Mouse (Mus musculus): Measurements from ENCODE around the gene Lrrn2. TPM values are rescaled to one million over a fixed set of nuclear protein-coding genes. Genes with fewer than 3 reads are reported as not detected.

The Lrrn2 gene
- total and polyA plus RNA-seq, 2 experiments from 2014 or later = 48.9 to 76.6 TPM

DNA sequence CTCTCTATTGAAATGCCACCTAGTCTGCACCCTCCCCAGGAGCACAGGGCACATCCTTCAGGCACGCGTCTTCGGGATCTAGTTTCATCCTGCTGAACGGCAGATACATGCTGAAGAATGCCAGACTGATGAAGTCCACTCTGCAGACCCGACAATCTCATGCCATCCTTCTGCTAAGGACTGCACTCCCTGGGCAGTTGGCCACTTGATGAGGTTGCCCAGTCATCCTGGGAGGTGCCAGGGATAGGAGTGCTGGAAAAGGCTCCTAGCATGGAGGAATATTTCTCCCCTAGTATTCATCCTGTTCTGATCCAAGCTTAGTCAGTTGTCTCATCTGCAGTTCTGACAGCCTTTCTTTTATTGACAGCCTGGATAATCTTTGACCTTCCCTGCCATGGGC, 20.9 kb downstream of the Lrrn2 start:
- H3K36me3 ChIP-seq (ENCODE audit: insufficient read depth, low read length) = 0 out of 2 replicates have a peak, but pooled peaks cover 5% of the 10 kb centered on the region
- no peak for ATAC-seq (ENCODE audit: low FRiP score)
- WGBS = 74% methylated on average over 5 of the region's 5 CpGs

DNA sequence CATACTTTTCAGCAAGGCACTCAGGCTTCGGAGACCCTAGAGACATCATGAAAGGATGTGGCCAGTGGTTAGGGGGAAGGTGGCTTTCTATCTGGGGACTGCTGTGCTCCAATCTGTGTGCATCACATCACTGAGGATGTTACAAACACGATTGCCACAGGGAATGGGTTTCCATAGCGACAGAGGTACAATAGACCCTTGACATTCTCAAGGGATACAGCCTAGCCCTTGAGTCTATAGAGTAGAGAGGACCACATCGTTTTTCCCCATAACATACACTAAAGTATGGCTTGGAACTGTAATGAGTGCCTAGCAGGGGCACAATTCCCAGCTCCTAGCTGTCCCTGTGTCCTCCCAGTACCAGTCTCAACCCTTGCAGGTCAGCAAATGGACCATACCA, 23.4 kb downstream of the Lrrn2 start:
- WGBS = 40% methylated on average over 4 of the region's 4 CpGs
- H3K9me3 ChIP-seq (ENCODE audit: low read length) = no peaks in the 10 kb centered on the region
- H3K4me1 ChIP-seq (ENCODE audit: insufficient read depth, low read length) = peaks cover 8% of the 10 kb centered on the region; the same call in 1 of the 2 replicates
- ATAC-seq (ENCODE audit: low FRiP score) (no peak), DNase-seq (ENCODE audit: low spot score) (no peak)
- no peak for TF ChIP-seq CTCF (IDR thresholded peaks at IDR 0.05)
- no peaks in the 10 kb centered on the region for H3K36me3 ChIP-seq (ENCODE audit: insufficient read depth, low read length)
- no peak overlapping the region for H3K9ac ChIP-seq (replicated peaks; ENCODE audit: low read length, poor library complexity, severe bottlenecking)
- no peak overlapping the region for H3K4me3 ChIP-seq (ENCODE audit: low read depth, low read length)
- no peaks in the 10 kb centered on the region for H3K27me3 ChIP-seq (ENCODE audit: insufficient read depth, low read length)
- no peak overlapping the region for H3K4me2 ChIP-seq (ENCODE audit: low read depth, low read length, poor library complexity, severe bottlenecking)
- H3K27ac ChIP-seq (ENCODE audit: low read depth, low read length) = no peak overlapping the region

More for the DNA sequence above, 20.9 kb downstream of the Lrrn2 start:
- DNase-seq (ENCODE audit: low spot score) = no peak
- Histone ChIP-seq H3K9ac (replicated peaks; ENCODE audit: low read length, poor library complexity, severe bottlenecking) (no peak overlapping the region), H3K9me3 (ENCODE audit: low read length) (no peaks in the 10 kb centered on the region), H3K4me1 (ENCODE audit: insufficient read depth, low read length) (peaks cover 8% of the 10 kb centered on the region; the same call in 1 of the 2 replicates), H3K27ac (ENCODE audit: low read depth, low read length) (no peak overlapping the region), H3K27me3 (ENCODE audit: insufficient read depth, low read length) (no peaks in the 10 kb centered on the region), H3K4me3 (ENCODE audit: low read depth, low read length) (no peak overlapping the region), H3K4me2 (ENCODE audit: low read depth, low read length, poor library complexity, severe bottlenecking) (no peak overlapping the region)
- no peak for TF ChIP-seq CTCF (IDR thresholded peaks at IDR 0.05)

DNA sequence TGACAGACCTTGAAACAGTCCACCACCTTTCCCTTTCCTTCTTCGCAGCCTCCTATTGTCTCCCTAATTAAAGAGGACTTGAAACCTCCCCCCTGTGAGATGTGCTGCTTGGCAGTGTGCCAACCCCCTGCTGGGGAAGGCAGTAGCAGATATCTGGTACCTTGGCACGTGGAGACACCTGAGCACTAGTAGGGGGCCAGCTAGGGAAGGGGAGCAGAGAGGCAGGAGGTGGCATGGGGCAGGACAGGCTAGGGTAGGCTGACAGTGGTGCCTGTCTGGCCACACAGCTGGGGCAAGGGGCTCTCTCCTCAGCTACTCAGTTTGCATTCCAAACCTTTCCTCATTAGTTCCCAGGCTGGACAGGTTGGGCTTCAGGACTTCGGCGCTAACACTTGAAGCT, 29.0 kb downstream of the Lrrn2 start:
- WGBS = 68% methylated on average over 4 of the region's 4 CpGs
- no peak; the same call in 1 of the 2 replicates for ATAC-seq (ENCODE audit: low FRiP score)

DNA sequence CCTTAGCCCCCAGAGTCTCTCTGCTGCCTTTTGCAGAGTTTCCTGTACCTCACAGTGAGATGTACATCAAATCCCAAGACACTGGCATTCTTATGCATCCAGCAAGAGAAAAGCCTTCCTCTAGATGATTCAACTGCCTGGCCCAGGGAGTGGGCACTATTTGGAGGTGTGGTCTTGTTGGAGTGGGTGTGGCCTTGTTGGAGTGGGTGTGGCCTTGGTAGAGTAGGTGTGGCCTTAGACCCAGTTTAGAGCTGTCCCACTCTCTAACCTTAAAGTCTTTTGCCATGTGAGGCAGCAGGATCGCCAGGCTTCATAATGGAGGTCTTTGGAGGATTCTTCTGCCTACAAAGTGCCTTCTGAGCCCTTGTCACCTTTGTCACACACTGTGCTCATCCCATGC, 29.9 kb downstream of the Lrrn2 start:
- ATAC-seq (ENCODE audit: low FRiP score) = no peak; the same call in 1 of the 2 replicates
- H3K27ac ChIP-seq (ENCODE audit: low read depth, low read length) = no peak overlapping the region
- 71% methylated on average over 1 of the region's 1 CpGs for WGBS

More for the DNA sequence above, 29.0 kb downstream of the Lrrn2 start:
- H3K27ac ChIP-seq (ENCODE audit: low read depth, low read length) = no peak overlapping the region
- H3K27me3 ChIP-seq (ENCODE audit: insufficient read depth, low read length) = no peaks in the 10 kb centered on the region
- no peak overlapping the region for H3K4me3 ChIP-seq (ENCODE audit: low read depth, low read length)
- H3K4me2 ChIP-seq (ENCODE audit: low read depth, low read length, poor library complexity, severe bottlenecking) = no peak overlapping the region
- H3K9ac ChIP-seq (replicated peaks; ENCODE audit: low read length, poor library complexity, severe bottlenecking) = no peak overlapping the region
- H3K9me3 ChIP-seq (ENCODE audit: low read length) = no peaks in the 10 kb centered on the region
- DNase-seq (ENCODE audit: low spot score) = no peak
- no peak for TF ChIP-seq CTCF (IDR thresholded peaks at IDR 0.05)
- no peaks in the 10 kb centered on the region for H3K36me3 ChIP-seq (ENCODE audit: insufficient read depth, low read length)
- H3K4me1 ChIP-seq (ENCODE audit: insufficient read depth, low read length) = no peaks in the 10 kb centered on the region

DNA sequence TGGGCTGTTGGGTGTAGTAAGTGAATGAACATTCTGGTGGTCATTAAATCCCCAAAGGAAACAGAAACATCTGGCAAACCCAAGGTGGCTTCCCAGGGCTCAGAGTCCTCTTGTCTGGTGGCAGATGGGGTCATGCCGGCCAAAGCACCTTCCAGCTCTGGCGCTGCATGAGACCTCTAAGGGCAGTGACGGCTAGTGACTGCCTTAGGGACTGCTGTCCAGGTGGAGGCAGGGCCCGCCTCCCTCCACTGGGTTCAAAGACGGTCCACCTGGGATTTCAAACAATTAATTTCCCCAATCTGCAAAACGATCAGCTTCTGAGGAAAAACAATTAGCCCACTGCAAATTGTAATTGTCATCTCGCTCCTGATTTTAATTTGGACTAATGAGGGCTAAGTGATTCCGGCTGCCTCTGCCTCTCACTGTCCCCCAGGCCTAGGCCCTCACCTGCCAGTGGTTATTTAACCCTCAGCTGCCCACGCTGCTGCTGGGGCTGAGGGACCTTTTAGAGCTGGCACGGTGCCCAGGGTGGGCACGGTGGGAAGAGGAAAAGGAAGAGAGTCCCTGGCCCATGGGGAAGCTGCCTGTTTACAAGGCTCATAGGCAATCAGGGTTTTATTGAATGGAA, 30.5 kb downstream of the Lrrn2 start:
- Histone ChIP-seq H3K9ac (replicated peaks; ENCODE audit: low read length, poor library complexity, severe bottlenecking) (no peak overlapping the region), H3K27ac (ENCODE audit: low read depth, low read length) (no peak overlapping the region), H3K36me3 (ENCODE audit: insufficient read depth, low read length) (no peaks in the 10 kb centered on the region), H3K4me1 (ENCODE audit: insufficient read depth, low read length) (no peaks in the 10 kb centered on the region), H3K9me3 (ENCODE audit: low read length) (no peaks in the 10 kb centered on the region), H3K4me2 (ENCODE audit: low read depth, low read length, poor library complexity, severe bottlenecking) (no peak overlapping the region), H3K4me3 (ENCODE audit: low read depth, low read length) (no peak overlapping the region), H3K27me3 (ENCODE audit: insufficient read depth, low read length) (no peaks in the 10 kb centered on the region)
- WGBS = 46% methylated on average over 11 of the region's 11 CpGs
- no peak for DNase-seq (ENCODE audit: low spot score)
- ATAC-seq (ENCODE audit: low FRiP score) = no peak
- no peak for TF ChIP-seq CTCF (IDR thresholded peaks at IDR 0.05)

More for the DNA sequence above, 29.9 kb downstream of the Lrrn2 start:
- Histone ChIP-seq H3K27me3 (ENCODE audit: insufficient read depth, low read length) (no peaks in the 10 kb centered on the region), H3K4me1 (ENCODE audit: insufficient read depth, low read length) (no peaks in the 10 kb centered on the region), H3K4me3 (ENCODE audit: low read depth, low read length) (no peak overlapping the region), H3K4me2 (ENCODE audit: low read depth, low read length, poor library complexity, severe bottlenecking) (no peak overlapping the region), H3K9me3 (ENCODE audit: low read length) (no peaks in the 10 kb centered on the region), H3K36me3 (ENCODE audit: insufficient read depth, low read length) (no peaks in the 10 kb centered on the region), H3K9ac (replicated peaks; ENCODE audit: low read length, poor library complexity, severe bottlenecking) (no peak overlapping the region)
- no peak for DNase-seq (ENCODE audit: low spot score)
- no peak for TF ChIP-seq CTCF (IDR thresholded peaks at IDR 0.05)

DNA sequence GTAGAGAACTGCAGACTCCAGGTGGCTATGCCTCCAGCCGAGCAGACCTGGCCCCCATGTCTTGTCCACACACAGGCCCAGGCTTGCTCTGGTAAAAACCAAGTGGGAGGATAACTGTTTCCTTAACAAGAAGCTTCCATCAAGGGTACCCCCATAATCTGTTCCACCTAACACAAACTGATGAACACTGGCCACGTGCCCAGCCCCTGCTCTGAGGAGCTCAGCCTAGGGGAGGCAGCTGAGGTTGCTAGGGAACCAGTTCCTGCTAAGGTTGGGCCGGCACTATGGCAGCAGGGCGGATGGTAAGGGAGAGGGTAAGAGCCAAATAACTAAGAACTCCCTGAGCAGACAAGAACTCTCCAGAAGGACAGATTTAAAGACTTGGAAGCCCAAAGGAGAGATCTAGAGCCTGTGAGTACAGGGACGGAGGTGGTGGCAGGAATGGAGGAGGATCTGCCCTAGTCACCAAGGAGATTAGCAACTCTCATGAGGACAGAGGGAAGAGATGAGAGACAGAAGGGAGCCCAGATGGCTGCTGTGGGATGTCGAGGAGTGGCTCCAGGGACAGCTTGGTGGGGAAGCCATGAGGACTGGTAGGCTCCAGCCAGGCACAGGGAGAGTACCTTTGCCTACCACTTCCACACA, 35.9 kb downstream of the Lrrn2 start:
- no peak for TF ChIP-seq CTCF (IDR thresholded peaks at IDR 0.05)
- Histone ChIP-seq H3K9me3 (ENCODE audit: low read length) (no peaks in the 10 kb centered on the region), H3K4me2 (ENCODE audit: low read depth, low read length, poor library complexity, severe bottlenecking) (no peak overlapping the region), H3K4me1 (ENCODE audit: insufficient read depth, low read length) (peaks cover 18% of the 10 kb centered on the region; the same call in 1 of the 2 replicates), H3K36me3 (ENCODE audit: insufficient read depth, low read length) (no peaks in the 10 kb centered on the region), H3K27me3 (ENCODE audit: insufficient read depth, low read length) (no peaks in the 10 kb centered on the region), H3K27ac (ENCODE audit: low read depth, low read length) (no peak overlapping the region), H3K4me3 (ENCODE audit: low read depth, low read length) (no peak overlapping the region), H3K9ac (replicated peaks; ENCODE audit: low read length, poor library complexity, severe bottlenecking) (no peak overlapping the region)
- 36% methylated on average over 6 of the region's 6 CpGs for WGBS
- DNase-seq (ENCODE audit: low spot score) (peak; percentile 72), ATAC-seq (ENCODE audit: low FRiP score) (no peak)
